Mouse (Mus musculus) hindbrain, postnatal 0 days (tissue): ENCODE results near the gene Bmpr1b. TPM values are rescaled to one million over a fixed set of nuclear protein-coding genes. Genes with fewer than 3 reads are reported as not detected.
A peak's percentile ranks its signal among the peaks of the same experiment; 100 is the strongest.

ENCODE experiments used
- ATAC-seq: fragments of 200-750 bp; cut with Nextera tagmentation; 2 replicates; pipeline ENCODE4 v1.8.0; 2017; ENCODE audit warnings: mild to moderate bottlenecking, moderate TSS enrichment, moderate library complexity
- DNase-seq: peaks from one replicate; pipeline ENCODE4 v3.0.0-alpha.2; 2015; ENCODE audit warnings: low spot score
- H3K27ac ChIP-seq: fragments of 300-500 bp; sonication (generic); 2 replicates; pipeline ENCODE4 v1.5.1; 2014; ENCODE audit warnings: mild to moderate bottlenecking
- H3K27me3 ChIP-seq: fragments of 300-500 bp; sonication (generic); 2 replicates; pipeline ENCODE4 v1.6.1; 2014; ENCODE audit warnings: low read length, mixed read lengths; ENCODE audit not compliant: insufficient read depth
- H3K36me3 ChIP-seq: fragments of 300-500 bp; sonication (generic); 2 replicates; pipeline ENCODE4 v1.6.1; 2014; ENCODE audit warnings: low read length, mixed read lengths; ENCODE audit not compliant: insufficient read depth
- H3K4me1 ChIP-seq: fragments of 300-500 bp; sonication (generic); 2 replicates; pipeline ENCODE4 v1.6.1; 2014; ENCODE audit warnings: antibody characterized with exemption, low read length, mixed read lengths; ENCODE audit not compliant: insufficient read depth
- H3K4me2 ChIP-seq: fragments of 300-500 bp; sonication (generic); 2 replicates; pipeline ENCODE4 v1.6.1; 2014; ENCODE audit warnings: low read depth, mild to moderate bottlenecking, low read length, moderate library complexity, mixed read lengths
- H3K4me3 ChIP-seq: fragments of 300-500 bp; sonication (generic); 2 replicates; pipeline ENCODE4 v1.5.1; 2014; ENCODE audit warnings: low read length
- H3K9ac ChIP-seq: fragments of 300-500 bp; sonication (generic); replicated peaks from 2 replicates; pipeline ENCODE4 v1.6.1; 2014; ENCODE audit warnings: mild to moderate bottlenecking, low read length, moderate library complexity, mixed read lengths
- H3K9me3 ChIP-seq: fragments of 300-500 bp; sonication (generic); 2 replicates; pipeline ENCODE4 v1.6.1; 2016; ENCODE audit warnings: low read length, mixed read lengths
- CTCF ChIP-seq: IDR thresholded peaks from 2 replicates; pipeline ENCODE4 v1.5.1; 2016; ENCODE audit warnings: antibody characterized with exemption, control low read depth, low read depth
- WGBS: fragments of 180-500 bp; shearing (Covaris S2); extraction: QIAGEN DNeasy Blood & Tissue Kit; methylation state at CpG from one replicate; pipeline ENCODE4 v1.1.7; 2014; 5-methylcytosine and 5-hydroxymethylcytosine counted together
- polyA plus RNA-seq: library from polyadenylated mRNA; unstranded; fragments of >200 nt; fragmentation: Nextera tagmentation; extraction: Ambion mirVana; gene quantifications from 2 replicates; pipeline ENCODE4 v1.2.1, GENCODE M21; 2015
- total RNA-seq: library from RNA; depleted of rRNA; stranded (reverse); fragments of >200 nt; gene quantifications from 2 replicates; pipeline ENCODE4 v1.2.3, GENCODE M21; 2014

Gene Bmpr1b
- total and polyA plus RNA-seq, 2 experiments from 2014 or later: 4.6 to 9.7 TPM

DNA sequence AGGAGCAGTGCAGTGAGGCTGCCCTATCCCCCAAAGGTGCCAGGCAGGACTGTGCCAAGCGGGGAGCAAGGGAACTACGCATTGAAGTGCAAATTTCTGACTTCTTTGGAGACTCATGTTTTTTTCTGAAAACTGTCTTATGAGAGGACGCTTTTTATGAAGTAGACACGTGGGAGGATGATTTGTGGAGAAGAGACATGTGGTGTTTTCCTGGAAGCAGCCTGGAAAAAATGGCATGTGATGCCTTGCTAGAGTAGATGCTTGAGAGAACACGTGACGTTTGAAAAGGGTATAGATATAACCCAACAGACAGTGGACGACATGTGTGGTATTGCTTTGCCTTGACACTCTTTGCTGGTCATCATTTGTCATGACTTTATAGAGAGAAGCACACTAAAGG lies 319.1 kb downstream of the Bmpr1b start:
- Histone ChIP-seq H3K9me3 (no peaks in the 10 kb centered on the region), H3K27ac (no peak overlapping the region), H3K4me2 (no peak overlapping the region), H3K9ac (no peak overlapping the region), H3K4me3 (no peak overlapping the region), H3K4me1 (no peaks in the 10 kb centered on the region), H3K36me3 (no peaks in the 10 kb centered on the region), H3K27me3 (no peaks in the 10 kb centered on the region)
- ATAC-seq (no peak), DNase-seq (no peak)
- WGBS: 75% methylated on average over 7 of the region's 7 CpGs
- TF ChIP-seq CTCF: no peak

DNA sequence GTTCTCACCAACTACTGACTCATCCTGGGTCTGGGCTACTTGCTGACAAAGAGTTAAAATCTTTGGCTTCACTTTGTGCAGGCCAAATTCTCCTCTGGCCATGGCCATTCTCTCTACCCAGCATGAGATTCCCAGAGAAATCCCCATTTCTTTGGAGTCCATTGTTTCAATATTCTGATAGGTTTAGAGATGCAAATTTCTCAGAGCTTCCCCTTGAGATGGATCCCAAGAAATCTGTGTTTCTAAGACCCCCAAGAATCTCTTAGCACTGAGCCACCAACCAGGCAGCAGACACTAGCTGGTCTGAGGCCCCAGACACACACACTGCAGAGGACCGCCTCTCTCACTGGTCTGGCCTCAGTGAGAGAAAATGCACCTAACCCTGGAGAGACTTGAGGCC lies 320.0 kb downstream of the Bmpr1b start:
- TF ChIP-seq CTCF: no peak
- DNase-seq (no peak), ATAC-seq (no peak)
- 37% methylated on average over 1 of the region's 1 CpGs for WGBS
- Histone ChIP-seq H3K4me2 (no peak overlapping the region), H3K9ac (no peak overlapping the region), H3K9me3 (no peaks in the 10 kb centered on the region), H3K36me3 (no peaks in the 10 kb centered on the region), H3K4me1 (no peaks in the 10 kb centered on the region), H3K4me3 (no peak overlapping the region), H3K27ac (no peak overlapping the region), H3K27me3 (no peaks in the 10 kb centered on the region)

DNA sequence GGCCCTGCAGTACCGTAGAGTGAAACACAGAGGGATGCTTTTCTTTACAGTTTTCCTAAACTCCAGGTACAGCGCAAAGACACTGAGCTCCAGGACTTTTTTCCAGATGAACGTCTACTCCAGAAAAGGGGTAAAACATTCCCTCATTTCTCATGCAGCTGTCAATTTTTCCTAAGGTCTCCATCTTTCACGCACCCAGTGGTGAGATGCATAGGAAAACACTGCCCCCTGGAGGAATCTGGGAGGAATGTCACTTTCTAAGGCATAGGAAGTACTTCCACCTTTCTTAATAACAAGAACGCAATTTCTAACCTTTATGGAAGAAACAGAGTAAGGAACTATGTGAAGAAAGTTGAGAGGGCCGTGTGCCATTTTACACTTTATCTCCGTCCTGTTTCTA lies 330.4 kb downstream of the Bmpr1b start:
- Histone ChIP-seq H3K27ac (no peak overlapping the region), H3K4me3 (no peak overlapping the region), H3K4me1 (no peaks in the 10 kb centered on the region), H3K27me3 (no peaks in the 10 kb centered on the region), H3K36me3 (no peaks in the 10 kb centered on the region), H3K4me2 (no peak overlapping the region), H3K9me3 (no peaks in the 10 kb centered on the region), H3K9ac (no peak overlapping the region)
- WGBS: 39% methylated on average over 7 of the region's 7 CpGs
- peak; percentile 55; the same call in 1 of the 2 replicates for ATAC-seq
- peak; percentile 80 for DNase-seq
- peak; percentile 87 for TF ChIP-seq CTCF

DNA sequence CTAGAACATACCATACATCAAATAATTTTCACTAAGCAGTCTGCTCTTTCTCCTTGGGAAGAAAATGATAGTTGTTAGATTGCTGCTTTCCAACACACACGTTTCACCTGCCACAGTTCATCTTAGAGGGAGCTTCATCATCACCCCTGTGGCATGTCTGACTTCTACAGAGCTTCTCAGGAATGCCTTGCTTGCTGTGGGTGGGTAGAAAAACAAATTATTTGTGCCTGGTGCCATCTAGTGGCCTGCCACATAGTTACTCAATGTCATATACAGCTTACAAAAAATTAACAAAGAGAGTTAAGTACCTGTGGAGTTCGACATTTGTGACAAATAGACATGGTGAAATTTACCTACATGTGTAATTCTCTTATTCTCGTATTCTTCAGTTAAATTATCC lies 338.1 kb downstream of the Bmpr1b start:
- no peaks in the 10 kb centered on the region for H3K27me3 ChIP-seq
- H3K36me3 ChIP-seq: peaks cover 8% of the 10 kb centered on the region; the same call in 1 of the 2 replicates
- no peak overlapping the region for H3K27ac ChIP-seq
- ATAC-seq: peak; percentile 83
- H3K4me3 ChIP-seq: no peak overlapping the region
- no peak overlapping the region for H3K9ac ChIP-seq
- no peak overlapping the region for H3K4me2 ChIP-seq
- no peaks in the 10 kb centered on the region for H3K4me1 ChIP-seq
- H3K9me3 ChIP-seq: no peaks in the 10 kb centered on the region
- peak; percentile 84 for DNase-seq
- peak; percentile 83 for TF ChIP-seq CTCF
- 22% methylated on average over 3 of the region's 3 CpGs for WGBS

DNA sequence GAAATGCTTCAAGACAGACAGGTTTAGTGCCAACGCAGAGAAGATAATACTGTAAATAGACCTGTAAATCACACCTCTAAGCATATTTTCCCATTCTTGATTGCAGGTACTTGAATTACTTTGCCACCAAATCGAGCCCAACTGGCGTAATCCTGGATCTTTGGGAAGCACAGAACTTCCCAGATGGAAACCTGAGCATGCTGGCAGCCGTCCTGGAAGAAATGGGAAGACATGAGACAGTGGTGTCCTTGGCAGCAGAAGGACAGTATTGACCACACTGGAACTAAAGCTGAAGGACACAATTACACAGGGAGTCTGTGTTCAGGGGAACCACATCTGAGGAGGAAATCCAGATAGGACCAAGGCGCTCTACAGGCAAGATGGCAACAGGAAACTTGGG lies 340.9 kb downstream of the Bmpr1b start:
- H3K36me3 ChIP-seq: peaks cover 8% of the 10 kb centered on the region; the same call in 1 of the 2 replicates
- ATAC-seq (no peak), DNase-seq (no peak)
- 83% methylated on average over 5 of the region's 5 CpGs for WGBS
- no peaks in the 10 kb centered on the region for H3K9me3 ChIP-seq
- no peak overlapping the region for H3K9ac ChIP-seq
- H3K27ac ChIP-seq: no peak overlapping the region
- no peak overlapping the region for H3K4me2 ChIP-seq
- TF ChIP-seq CTCF: no peak
- no peaks in the 10 kb centered on the region for H3K4me1 ChIP-seq
- H3K4me3 ChIP-seq: no peak overlapping the region
- no peaks in the 10 kb centered on the region for H3K27me3 ChIP-seq

DNA sequence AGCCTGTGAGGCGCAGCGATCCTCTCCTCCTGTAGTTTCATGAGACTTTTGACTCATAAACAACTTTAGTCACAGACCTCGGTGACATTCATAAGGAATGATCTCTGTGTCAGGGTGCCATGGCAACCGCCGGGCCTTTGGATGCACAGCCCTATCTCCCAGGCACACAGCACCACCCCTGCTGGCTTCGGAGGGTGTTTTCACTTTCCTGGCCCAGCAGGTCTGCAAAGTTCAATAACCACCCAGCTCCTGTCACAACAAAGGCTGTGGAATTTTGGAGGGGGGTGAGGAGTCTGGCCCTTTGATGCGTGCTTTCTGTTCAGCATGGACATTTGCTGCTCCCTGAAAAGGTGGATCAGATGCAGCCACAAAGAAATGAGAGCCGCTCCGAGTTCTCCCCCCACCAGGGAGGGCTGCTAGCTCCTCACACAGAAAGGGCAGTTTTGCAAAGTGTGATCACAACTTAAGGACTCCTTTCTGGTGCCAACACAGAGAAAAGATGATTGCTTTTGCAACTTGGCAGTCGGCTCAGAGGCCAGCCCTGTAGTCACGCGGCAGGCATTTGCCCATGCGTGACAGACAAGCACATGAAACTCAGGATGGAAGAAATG lies 349.8 kb downstream of the Bmpr1b start:
- Histone ChIP-seq H3K4me2 (peak overlapping the region; percentile 34), H3K4me1 (peaks cover 3% of the 10 kb centered on the region; the same call in 1 of the 2 replicates), H3K27ac (peak overlapping the region; percentile 69; the same call in 1 of the 2 replicates), H3K36me3 (peaks cover 3% of the 10 kb centered on the region; the same call in 1 of the 2 replicates), H3K9ac (no peak overlapping the region; the same call in 1 of the 2 replicates), H3K27me3 (no peaks in the 10 kb centered on the region), H3K9me3 (no peaks in the 10 kb centered on the region), H3K4me3 (no peak overlapping the region)
- 11% methylated on average over 13 of the region's 13 CpGs for WGBS
- peak; percentile 91 for ATAC-seq
- peak; percentile 71 for DNase-seq
- peak; percentile 43; the same call in 1 of the 2 replicates for TF ChIP-seq CTCF
